Mouse (Mus musculus) intestine, postnatal 0 days (tissue): ENCODE results near the gene Vangl2. TPM values are rescaled to one million over a fixed set of nuclear protein-coding genes. Genes with fewer than 3 reads are reported as not detected.

ENCODE experiments used
- ATAC-seq: fragments of 200-750 bp; cut with Nextera tagmentation; 2 replicates; pipeline ENCODE4 v1.8.0; 2017; ENCODE audit warnings: mild to moderate bottlenecking, moderate TSS enrichment, moderate library complexity
- H3K27ac ChIP-seq: fragments of 300-500 bp; sonication (generic); 2 replicates; pipeline ENCODE4 v1.5.1; 2014; ENCODE audit warnings: mild to moderate bottlenecking, low read depth, low read length, moderate library complexity
- H3K27me3 ChIP-seq: fragments of 300-500 bp; sonication (generic); replicated peaks from 2 replicates; pipeline ENCODE4 v1.6.1; 2014; ENCODE audit warnings: low read length, mixed read lengths; ENCODE audit not compliant: control insufficient read depth, insufficient read depth
- H3K36me3 ChIP-seq: fragments of 300-500 bp; sonication (generic); 2 replicates; pipeline ENCODE4 v1.6.1; 2014; ENCODE audit warnings: mild to moderate bottlenecking, moderate library complexity; ENCODE audit not compliant: control insufficient read depth, insufficient read depth
- H3K4me1 ChIP-seq: fragments of 300-500 bp; sonication (generic); replicated peaks from 2 replicates; pipeline ENCODE4 v1.6.1; 2014; ENCODE audit warnings: antibody characterized with exemption, low read length, mixed read lengths; ENCODE audit not compliant: control insufficient read depth, insufficient read depth
- H3K4me2 ChIP-seq: fragments of 300-500 bp; sonication (generic); replicated peaks from 2 replicates; pipeline ENCODE4 v1.6.1; 2014; ENCODE audit warnings: low read depth, mild to moderate bottlenecking, moderate library complexity
- H3K4me3 ChIP-seq: fragments of 300-500 bp; sonication (generic); 2 replicates; pipeline ENCODE4 v1.5.1; 2014; ENCODE audit warnings: low read depth, low read length
- H3K9ac ChIP-seq: fragments of 300-500 bp; sonication (generic); 2 replicates; pipeline ENCODE4 v1.6.1; 2014; ENCODE audit warnings: mild to moderate bottlenecking, low read depth, low read length
- H3K9me3 ChIP-seq: fragments of 300-500 bp; sonication (generic); 2 replicates; pipeline ENCODE4 v1.6.1; 2016; ENCODE audit warnings: mixed run types; ENCODE audit not compliant: control insufficient read depth
- CTCF ChIP-seq: sonication (generic); IDR thresholded peaks from 2 replicates; pipeline ENCODE4 v1.5.1; 2016; ENCODE audit warnings: low read depth, mild to moderate bottlenecking, control low read depth, antibody characterized with exemption, moderate library complexity
- WGBS: fragments of 180-500 bp; shearing (Covaris S2); extraction: QIAGEN DNeasy Blood & Tissue Kit; methylation state at CpG from one replicate; pipeline ENCODE4 v1.1.7; 2014; 5-methylcytosine and 5-hydroxymethylcytosine counted together
- polyA plus RNA-seq: library from polyadenylated mRNA; unstranded; fragments of >200 nt; fragmentation: Nextera tagmentation; extraction: Ambion mirVana; gene quantifications from 2 replicates; pipeline ENCODE4 v1.2.1, GENCODE M21; 2015

Vangl2 gene
- 2.8 and 3.3 TPM in 2 replicates for polyA plus RNA-seq

DNA sequence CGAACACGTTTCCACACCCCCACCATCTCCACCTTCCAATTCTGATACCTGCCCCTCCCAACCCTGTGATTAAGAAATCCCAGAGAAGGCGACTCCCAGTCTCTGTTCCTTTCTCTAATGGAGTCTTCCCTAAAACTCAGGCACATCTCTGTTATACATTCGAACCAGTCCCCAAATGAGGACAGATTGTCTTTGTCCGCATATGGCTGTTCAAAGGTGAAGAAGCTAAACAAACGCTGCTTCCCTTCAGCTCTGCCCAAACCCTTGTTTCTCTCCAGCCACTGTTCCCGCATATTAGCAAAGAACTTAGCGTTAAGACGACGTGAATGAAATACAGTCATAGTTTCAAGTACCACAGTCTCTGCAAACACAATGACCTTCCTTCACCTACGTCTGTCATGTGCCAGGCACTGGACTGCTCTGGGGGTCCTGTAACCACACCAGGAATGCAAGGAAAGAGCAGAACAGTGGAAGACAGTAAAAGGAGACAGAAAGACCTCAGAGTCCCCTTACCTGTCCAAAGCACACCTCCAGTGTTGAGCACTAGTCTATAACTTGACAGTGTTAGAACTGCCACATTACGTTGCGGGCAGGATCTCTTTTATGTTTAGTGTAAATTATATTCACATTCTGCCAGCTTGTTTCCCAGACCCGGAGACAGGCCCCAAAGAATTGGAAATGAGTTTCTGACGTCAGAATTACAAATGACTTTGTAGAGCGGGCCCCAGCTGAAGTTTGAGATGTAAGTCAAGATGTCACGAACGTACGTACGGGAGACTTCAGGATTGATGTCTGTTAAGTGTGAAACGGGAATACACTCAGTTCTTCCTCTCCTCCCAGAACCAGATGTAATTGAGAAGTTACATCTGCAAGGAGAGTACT lies at the start of gene Vangl2:
TSS of gene Vangl2 (minus strand) at position 51 of the 882 bp plus-strand sequence.
- Histone ChIP-seq H3K9ac (peak within 1 kb of the TSS; percentile 77), H3K27ac (peak within 1 kb of the TSS; percentile 72; the same call in 1 of the 2 replicates), H3K9me3 (no peaks in the 10 kb centered on the region), H3K4me2 (peak within 1 kb of the TSS; percentile 93), H3K4me3 (peak within 1 kb of the TSS; percentile 94), H3K36me3 (no peaks in the 10 kb centered on the region), H3K4me1 (no peaks in the 10 kb centered on the region), H3K27me3 (no peaks in the 10 kb centered on the region)
- ATAC-seq = no peak
- 73% methylated on average over 21 of the region's 21 CpGs for WGBS
- TF ChIP-seq CTCF = no peak

DNA sequence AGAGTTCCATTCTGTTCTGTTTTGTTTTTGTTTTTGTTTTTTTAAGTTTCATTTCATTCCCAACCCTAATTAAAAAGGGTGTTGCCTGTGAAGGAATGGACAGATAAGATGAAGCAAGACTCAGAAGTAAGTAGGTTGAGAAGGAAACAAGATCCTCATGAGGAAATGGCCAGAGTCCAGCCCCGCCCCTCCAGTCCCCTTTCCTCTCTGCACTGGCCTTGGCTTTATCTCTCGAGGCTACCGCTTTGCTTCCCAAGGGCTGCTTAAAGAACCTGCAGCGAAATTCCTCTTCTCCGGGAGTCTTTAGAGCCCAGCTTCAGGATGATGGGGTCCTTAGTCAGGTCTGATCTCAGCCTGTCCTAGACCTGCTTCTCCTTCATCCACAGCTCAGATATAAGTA lies 49.7 kb upstream of the Vangl2 start:
- H3K4me2 ChIP-seq = peak overlapping the region; percentile 18; the same call in 1 of the 2 replicates
- H3K27ac ChIP-seq = peak overlapping the region; percentile 68
- H3K9me3 ChIP-seq = no peaks in the 10 kb centered on the region
- 0 out of 2 replicates have a peak overlapping the region, but pooled peaks have one; percentile 2 for H3K4me3 ChIP-seq
- H3K36me3 ChIP-seq = peaks cover 55% of the 10 kb centered on the region
- WGBS = 36% methylated on average over 5 of the region's 5 CpGs
- no peak overlapping the region for H3K9ac ChIP-seq
- ATAC-seq = peak; percentile 72
- no peaks in the 10 kb centered on the region for H3K4me1 ChIP-seq
- no peak for TF ChIP-seq CTCF
- no peaks in the 10 kb centered on the region for H3K27me3 ChIP-seq

DNA sequence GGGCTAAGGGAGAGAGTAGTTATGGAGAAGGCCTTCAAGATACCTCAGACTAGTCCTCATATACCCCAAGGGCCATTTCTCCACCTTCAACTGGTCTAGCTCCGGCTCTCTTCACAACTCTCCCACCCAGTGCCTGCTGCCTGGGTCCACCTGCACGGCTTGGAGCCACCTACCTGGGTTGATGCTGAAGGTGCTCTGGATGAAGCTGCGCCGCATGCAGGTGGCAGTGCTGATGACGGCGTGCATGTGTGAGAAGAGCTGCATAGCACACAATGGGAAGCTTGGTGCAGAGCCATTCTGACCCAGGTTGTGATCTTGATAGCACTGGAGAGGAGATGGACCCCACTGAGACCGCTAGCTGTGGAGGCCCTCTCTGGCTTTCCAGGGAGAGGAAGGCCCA lies 44.4 kb upstream of the Vangl2 start:
- no peak for ATAC-seq
- Histone ChIP-seq H3K27me3 (no peaks in the 10 kb centered on the region), H3K36me3 (peaks cover 95% of the 10 kb centered on the region), H3K9me3 (no peaks in the 10 kb centered on the region), H3K9ac (no peak overlapping the region), H3K4me3 (no peak overlapping the region), H3K27ac (peak overlapping the region; percentile 2; the same call in 1 of the 2 replicates), H3K4me2 (no peak overlapping the region), H3K4me1 (no peaks in the 10 kb centered on the region)
- 97% methylated on average over 7 of the region's 7 CpGs for WGBS
- no peak for TF ChIP-seq CTCF

DNA sequence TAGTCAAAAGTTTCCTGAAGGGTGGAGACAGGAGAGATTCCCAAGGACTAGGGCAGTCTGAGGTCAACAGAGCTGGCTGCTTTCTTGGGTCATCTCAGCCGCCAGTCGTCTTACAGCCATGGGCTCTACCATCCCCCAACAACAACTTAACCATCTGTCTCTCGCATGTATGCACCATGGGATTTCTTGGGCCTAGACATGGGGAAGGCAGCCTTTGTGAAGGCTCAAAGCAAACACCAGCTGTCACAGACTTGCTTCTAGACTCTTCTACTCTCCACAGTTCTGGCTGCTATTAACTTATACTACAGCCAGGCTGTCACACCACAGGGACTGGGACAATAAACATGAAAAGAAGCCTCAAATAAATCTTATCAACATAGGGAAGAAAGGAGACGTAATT lies 43.3 kb upstream of the Vangl2 start:
- Histone ChIP-seq H3K9ac (no peak overlapping the region), H3K36me3 (peaks cover 98% of the 10 kb centered on the region), H3K4me2 (no peak overlapping the region), H3K4me3 (no peak overlapping the region), H3K4me1 (no peaks in the 10 kb centered on the region), H3K9me3 (no peaks in the 10 kb centered on the region), H3K27ac (no peak overlapping the region), H3K27me3 (no peaks in the 10 kb centered on the region)
- 71% methylated on average over 4 of the region's 4 CpGs for WGBS
- no peak for ATAC-seq
- TF ChIP-seq CTCF = no peak

DNA sequence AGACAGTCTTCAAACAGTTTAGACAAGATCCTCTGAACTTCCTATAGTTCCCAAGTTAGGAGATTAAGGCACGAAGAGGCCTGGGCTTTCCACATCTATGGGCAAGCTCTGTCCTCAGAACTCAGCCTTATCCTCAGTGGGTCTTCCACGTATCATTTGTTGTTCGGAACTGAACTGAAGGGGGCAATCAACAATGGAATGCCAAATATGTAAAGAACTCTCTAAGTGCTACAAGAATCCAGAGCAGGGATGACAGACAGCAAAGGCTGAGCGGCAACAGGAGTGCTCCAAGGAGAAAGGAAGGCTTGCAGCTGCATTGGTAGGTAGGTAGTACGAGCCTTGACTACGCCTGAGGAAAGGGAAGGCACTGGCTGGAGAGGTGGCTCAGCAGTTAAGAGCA lies 42.0 kb upstream of the Vangl2 start:
- ATAC-seq = no peak
- TF ChIP-seq CTCF = no peak
- Histone ChIP-seq H3K4me1 (no peaks in the 10 kb centered on the region), H3K27me3 (no peaks in the 10 kb centered on the region), H3K27ac (no peak overlapping the region), H3K9ac (no peak overlapping the region), H3K36me3 (peaks cover 97% of the 10 kb centered on the region), H3K4me3 (no peak overlapping the region), H3K4me2 (no peak overlapping the region), H3K9me3 (no peaks in the 10 kb centered on the region)
- 55% methylated on average over 6 of the region's 6 CpGs for WGBS

DNA sequence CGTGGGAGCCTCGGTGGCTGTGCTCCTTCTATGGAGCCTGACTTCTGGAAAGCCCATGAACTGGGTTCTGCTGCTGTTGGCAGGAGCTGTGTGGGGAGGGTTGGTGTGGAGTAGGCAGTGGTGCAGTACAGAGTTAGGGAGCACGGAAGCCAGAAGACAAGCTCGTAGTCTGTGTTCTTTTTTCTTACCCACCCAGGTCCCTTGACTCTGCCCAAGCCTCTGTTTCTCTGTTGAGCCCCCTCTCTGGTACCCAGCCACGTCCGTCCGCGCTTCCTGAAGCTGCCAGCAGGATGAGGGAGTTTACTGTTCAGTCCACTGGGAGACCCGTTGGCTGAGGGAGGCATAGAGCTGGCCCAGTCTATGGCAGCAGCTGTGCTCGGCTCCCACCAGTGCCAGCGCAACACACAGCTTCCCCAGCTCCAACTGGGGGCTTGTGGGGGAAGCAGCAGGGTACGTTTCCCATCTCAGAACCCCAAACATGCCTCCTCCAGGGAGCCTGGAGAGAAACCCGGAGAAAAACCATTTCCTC lies 36.4 kb upstream of the Vangl2 start:
- Histone ChIP-seq H3K27ac (no peak overlapping the region), H3K4me1 (no peaks in the 10 kb centered on the region), H3K9ac (no peak overlapping the region), H3K4me3 (no peak overlapping the region), H3K27me3 (no peaks in the 10 kb centered on the region), H3K4me2 (no peak overlapping the region), H3K36me3 (peaks cover 52% of the 10 kb centered on the region), H3K9me3 (no peaks in the 10 kb centered on the region)
- 78% methylated on average over 13 of the region's 13 CpGs for WGBS
- no peak for TF ChIP-seq CTCF
- no peak for ATAC-seq
